9 mouse cellular contexts compared by ENCODE assay signal in the genomic region with DNA sequence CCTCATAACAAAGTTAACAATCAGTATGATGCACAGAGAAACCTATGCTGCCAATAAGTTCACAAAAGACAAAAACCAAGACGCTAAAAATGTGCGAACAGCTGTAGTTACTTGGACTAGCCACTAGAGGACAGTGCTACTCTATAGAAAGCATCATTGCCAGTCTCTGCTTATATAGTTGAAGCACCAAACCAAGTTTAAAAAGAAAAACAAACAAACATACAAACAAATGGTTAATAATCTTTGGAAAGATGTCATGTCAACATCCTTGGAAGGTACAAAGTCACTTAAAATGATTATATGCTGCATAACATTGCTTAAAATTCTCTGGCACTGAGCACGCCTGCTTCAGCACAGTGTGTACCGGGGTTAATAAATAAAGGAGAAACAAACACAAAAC. TPM values are rescaled to one million over a fixed set of nuclear protein-coding genes. Genes with fewer than 3 reads are reported as not detected.
DNase-seq lines count a peak whose midpoint lies in the region; ATAC-seq lines count a peak whose summit lies in the region.
"Had no signal": no experiment of that assay in that cellular context is flagged by ENCODE, and none has a peak within 500 bp of the region (broad histone marks: within the 10 kb centered on the region; RNA-seq: fewer than 3 reads in every experiment).

No protein-coding gene starts in this region.

- no peak overlapping the region for H3K4me2 ChIP-seq in heart, embryonic 12.5 days

- no peak for ATAC-seq in heart, embryonic 12.5 days (ENCODE audit: insufficient number of reproducible peaks, low FRiP score)

- no peak overlapping the region for H3K4me3 ChIP-seq in heart, embryonic 12.5 days

- WGBS in heart, embryonic 12.5 days, result 44% methylated on average over 4 of the region's 4 CpGs

- no peaks in the 10 kb centered on the region for H3K36me3 ChIP-seq in heart, embryonic 12.5 days

- H3K9me3 ChIP-seq in heart, embryonic 12.5 days (replicated peaks), result no peaks in the 10 kb centered on the region

- H3K9ac ChIP-seq in heart, embryonic 12.5 days, result no peak overlapping the region

- peak; percentile 15 for DNase-seq in heart, adult 8-10 months (ENCODE audit: low spot score)
- peak; percentile 38 for DNase-seq in 416B (ENCODE audit: low read depth)
- peak; percentile 5 for DNase-seq in c-Kit-positive CD71-positive TER-119-positive erythroid progenitor cells, embryonic 14.5 days (ENCODE audit: low spot score)
- DNase-seq in induced T-regulatory cell, adult 2 months (ENCODE audit: low read depth), result peak; percentile 19
- no peak for DNase-seq in urinary bladder, adult 2 months (ENCODE audit: low spot score)
- DNase-seq in gastrocnemius, postnatal 4 days (ENCODE audit: low spot score in 2 of 2), result no peak
- DNase-seq in ovary, adult 18-20 months (ENCODE audit: low spot score), result no peak

- H3K27me3 ChIP-seq in heart, embryonic 12.5 days (replicated peaks), result peaks cover 14% of the 10 kb centered on the region

- no peak overlapping the region for H3K27ac ChIP-seq in heart, embryonic 12.5 days (ENCODE audit: poor library complexity, severe bottlenecking)
- H3K27ac ChIP-seq: macrophage had no signal

- H3K4me1 ChIP-seq in heart, embryonic 12.5 days (replicated peaks), result peaks cover 20% of the 10 kb centered on the region

RNA-seq across cellular contexts. Expression of a gene that starts 5.6 kb away (rescaled TPM):
- under 1 TPM in 3 of 4 experiments, not detected in 1; 0.16 to 0.60 (median 0.50) TPM for total RNA-seq in heart, adult 8-10 months (2022)
- 0.74 and 0.95 TPM in 2 replicates for polyA plus RNA-seq in heart, embryonic 12.5 days (2016; fragmentation: Nextera tagmentation; extraction: Ambion mirVana)
- polyA plus RNA-seq in urinary bladder, adult 2 months (2012; rRNA removed), result 1.8 and 2.4 TPM in 2 replicates
- total RNA-seq in gastrocnemius, postnatal 4 days (2021), result 1 to 10 TPM in 1 of 2 experiments, under 1 TPM in 1; 0.91 to 1.0 TPM
- polyA plus RNA-seq: macrophage had no signal

Comparison
In these comparisons a context has a peak if more than half of its experiments do, and no peak if none do; other contexts are left out.
1. DNase-seq: peak in heart, adult 8-10 months (single experiment), 416B (single experiment), c-Kit-positive CD71-positive TER-119-positive erythroid progenitor cells, embryonic 14.5 days (single experiment) and induced T-regulatory cell, adult 2 months (single experiment); none in urinary bladder, adult 2 months (single experiment), gastrocnemius, postnatal 4 days (0 of 2) and ovary, adult 18-20 months (single experiment).